Mouse (Mus musculus): ENCODE measurements around the gene Agpat1.

Gene Agpat1

GRCm38 (mm10) chr17:34585877-34586771, 17.9 kb upstream of the Agpat1 start:
- DNase-seq (ENCODE audit: low read depth, low spot score) = no peak

- peak; percentile 85 for DNase-seq (ENCODE audit: low read depth, low spot score)
Measured at GRCm38 (mm10) chr17:34586796-34587422, 17.2 kb upstream of the Agpat1 start.

GRCm38 (mm10) chr17:34587423-34587811, 16.6 kb upstream of the Agpat1 start:
- peak; percentile 93 for DNase-seq (ENCODE audit: low read depth, low spot score)

GRCm38 (mm10) chr17:34587814-34588213, 16.2 kb upstream of the Agpat1 start:
- no peak for DNase-seq (ENCODE audit: low read depth, low spot score)

GRCm38 (mm10) chr17:34588767-34589166, 15.3 kb upstream of the Agpat1 start:
- DNase-seq (ENCODE audit: low read depth, low spot score) = no peak

- DNase-seq (ENCODE audit: low read depth, low spot score) = no peak
Measured at GRCm38 (mm10) chr17:34589206-34589605, 14.9 kb upstream of the Agpat1 start.

- no peak for DNase-seq (ENCODE audit: low read depth, low spot score)
Measured at GRCm38 (mm10) chr17:34589681-34590101, 14.4 kb upstream of the Agpat1 start, which contains the start of gene Gpsm3. TSS of gene Gpsm3 (plus strand) at chr17:34589806.

GRCm38 (mm10) chr17:34590154-34590987, 13.7 kb upstream of the Agpat1 start:
- DNase-seq (ENCODE audit: low read depth, low spot score) = no peak

GRCm38 (mm10) chr17:34591029-34591993, 12.8 kb upstream of the Agpat1 start, which contains the start of gene Pbx2:
TSS of gene Pbx2 (plus strand) at chr17:34591266.
- peak; percentile 58 for DNase-seq (ENCODE audit: low read depth, low spot score)

- peak; percentile 79 for DNase-seq (ENCODE audit: low read depth, low spot score)
Measured at GRCm38 (mm10) chr17:34591994-34592375, 12.1 kb upstream of the Agpat1 start.

GRCm38 (mm10) chr17:34592581-34593549, 11.2 kb upstream of the Agpat1 start:
- peak; percentile 20 for DNase-seq (ENCODE audit: low read depth, low spot score)

GRCm38 (mm10) chr17:34593752-34594525, 10.1 kb upstream of the Agpat1 start:
- DNase-seq (ENCODE audit: low read depth, low spot score) = no peak

GRCm38 (mm10) chr17:34596098-34596497, 8.0 kb upstream of the Agpat1 start:
- no peak for DNase-seq (ENCODE audit: low read depth, low spot score)

GRCm38 (mm10) chr17:34597566-34598095, 6.4 kb upstream of the Agpat1 start, which contains the start of gene Ager:
TSS of gene Ager (plus strand) at chr17:34597862.
- no peak for DNase-seq (ENCODE audit: low read depth, low spot score)

- no peak for DNase-seq (ENCODE audit: low read depth, low spot score)
Measured at GRCm38 (mm10) chr17:34599891-34600290, 4.2 kb upstream of the Agpat1 start.

- no peak for DNase-seq (ENCODE audit: low read depth, low spot score)
Measured at GRCm38 (mm10) chr17:34601796-34602195, 2.3 kb upstream of the Agpat1 start.

GRCm38 (mm10) chr17:34603375-34604060, 544 bp upstream of the Agpat1 start, which contains the start of gene Rnf5:
TSS of gene Rnf5 (minus strand) at chr17:34603690.
- DNase-seq (ENCODE audit: low read depth, low spot score) = peak; percentile 100
